Mouse (Mus musculus) lung, adult 2 months (tissue): ENCODE data around the gene Krtap9-1.
"Not testable (repeated sequence)": the region's sequence is repeated elsewhere in the genome, so short reads cannot be mapped to it uniquely, and the experiment has no call there.

Experiments
- CTCF ChIP-seq: fragments of 200-500 bp; IDR thresholded peaks from 2 replicates; pipeline ENCODE4 v1.5.1; 2011; ENCODE audit warnings: mild to moderate bottlenecking, low read length, control low read depth; ENCODE audit not compliant: insufficient read depth
- POLR2A ChIP-seq: fragments of 200-500 bp; IDR thresholded peaks from 2 replicates; pipeline ENCODE4 v1.6.1; 2011; ENCODE audit warnings: low read depth, mild to moderate bottlenecking, control low read depth, low read length, borderline replicate concordance; ENCODE audit errors: extremely low read depth

- not testable (repeated sequence) for TF ChIP-seq CTCF, POLR2A
These were observed 9.0 kb upstream of the Krtap9-1 start, which contains the start of gene Gm11559 for GRCm38 (mm10) chr11:99864176-99864575.
